Mouse (Mus musculus) embryonic facial prominence, embryonic 10.5 days (tissue): ENCODE measurements around the gene Meis2. TPM values are rescaled to one million over a fixed set of nuclear protein-coding genes. Genes with fewer than 3 reads are reported as not detected.
A peak's percentile ranks its signal among the peaks of the same experiment; 100 is the strongest.

Experiments used
- DNase-seq: peaks from one replicate; pipeline ENCODE4 v3.0.0-alpha.2; 2017; ENCODE audit warnings: low spot score
- H3K27ac ChIP-seq: fragments of 300-500 bp; sonication (generic); replicated peaks from 2 replicates; pipeline ENCODE4 v1.5.1; 2016; ENCODE audit warnings: mild to moderate bottlenecking
- H3K27me3 ChIP-seq: fragments of 300-500 bp; sonication (generic); replicated peaks from 2 replicates; pipeline ENCODE4 v1.6.1; 2016; ENCODE audit warnings: low read depth, mild to moderate bottlenecking; ENCODE audit not compliant: poor library complexity, severe bottlenecking
- H3K36me3 ChIP-seq: fragments of 300-500 bp; sonication (generic); replicated peaks from 2 replicates; pipeline ENCODE4 v1.6.1; 2016; ENCODE audit warnings: mild to moderate bottlenecking, moderate library complexity
- H3K4me1 ChIP-seq: fragments of 300-500 bp; sonication (generic); 2 replicates; pipeline ENCODE4 v1.6.1; 2016
- H3K4me3 ChIP-seq: fragments of 300-500 bp; sonication (generic); 2 replicates; pipeline ENCODE4 v1.5.1; 2016; ENCODE audit warnings: mild to moderate bottlenecking, moderate library complexity
- H3K9me3 ChIP-seq: fragments of 300-500 bp; sonication (generic); 2 replicates; pipeline ENCODE4 v1.6.1; 2016; ENCODE audit warnings: mild to moderate bottlenecking
- WGBS: fragments of 180-500 bp; shearing (Covaris S2); methylation state at CpG from one replicate; pipeline ENCODE4 v1.1.7; 2016; 5-methylcytosine and 5-hydroxymethylcytosine counted together
- polyA plus RNA-seq: library from polyadenylated mRNA; unstranded; fragments of >200 nt; fragmentation: Nextera tagmentation; extraction: Ambion mirVana; gene quantifications from 2 replicates; pipeline ENCODE4 v1.2.1, GENCODE M21; 2016

Gene Meis2
- 67.0 and 71.9 TPM in 2 replicates for polyA plus RNA-seq

GRCm38 (mm10) chr2:116065570-116066005 lies at the start of gene Meis2:
Gene Meis2, minus strand, starts transcription at chr2:116065839.
- WGBS, result 3% methylated on average over 36 of the region's 37 CpGs
- Histone ChIP-seq H3K27ac (peak within 1 kb of the TSS; percentile 95), H3K9me3 (no peaks in the 10 kb centered on the region), H3K27me3 (peaks cover 34% of the 10 kb centered on the region; the same call in 1 of the 2 replicates), H3K36me3 (peaks cover 8% of the 10 kb centered on the region; the same call in 1 of the 2 replicates), H3K4me1 (peaks cover 41% of the 10 kb centered on the region), H3K4me3 (peak within 1 kb of the TSS; percentile 89)
- peak; percentile 95 for DNase-seq

GRCm38 (mm10) chr2:116106194-116106593 lies 40.6 kb upstream of the Meis2 start:
- Histone ChIP-seq H3K4me3 (no peak overlapping the region), H3K4me1 (peaks cover 9% of the 10 kb centered on the region; the same call in 1 of the 2 replicates), H3K27me3 (no peaks in the 10 kb centered on the region), H3K36me3 (no peaks in the 10 kb centered on the region), H3K9me3 (peaks cover 3% of the 10 kb centered on the region; the same call in 1 of the 2 replicates), H3K27ac (no peak overlapping the region)
- WGBS, result 71% methylated on average over 4 of the region's 4 CpGs
- DNase-seq, result no peak

GRCm38 (mm10) chr2:116105179-116105578 lies 39.5 kb upstream of the Meis2 start:
- no peaks in the 10 kb centered on the region for H3K27me3 ChIP-seq
- H3K9me3 ChIP-seq, result peaks cover 3% of the 10 kb centered on the region; the same call in 1 of the 2 replicates
- H3K4me3 ChIP-seq, result no peak overlapping the region
- H3K27ac ChIP-seq, result no peak overlapping the region
- peaks cover 9% of the 10 kb centered on the region; the same call in 1 of the 2 replicates for H3K4me1 ChIP-seq
- WGBS, result 71% methylated on average over 3 of the region's 3 CpGs
- no peaks in the 10 kb centered on the region for H3K36me3 ChIP-seq
- no peak for DNase-seq

- no peaks in the 10 kb centered on the region for H3K9me3 ChIP-seq
- peak; percentile 57 for DNase-seq
- H3K27me3 ChIP-seq, result no peaks in the 10 kb centered on the region
- 39% methylated on average over 5 of the region's 5 CpGs for WGBS
- H3K36me3 ChIP-seq, result no peaks in the 10 kb centered on the region
- peaks cover 9% of the 10 kb centered on the region; the same call in 1 of the 2 replicates for H3K4me1 ChIP-seq
- H3K4me3 ChIP-seq, result no peak overlapping the region
- peak overlapping the region; percentile 63 for H3K27ac ChIP-seq
These were observed 37.9 kb upstream of the Meis2 start for GRCm38 (mm10) chr2:116103411-116103996.

- Histone ChIP-seq H3K4me3 (no peak overlapping the region), H3K36me3 (no peaks in the 10 kb centered on the region), H3K9me3 (no peaks in the 10 kb centered on the region), H3K4me1 (peaks cover 9% of the 10 kb centered on the region; the same call in 1 of the 2 replicates), H3K27ac (no peak overlapping the region), H3K27me3 (no peaks in the 10 kb centered on the region)
- peak; percentile 66 for DNase-seq
These were observed 35.6 kb upstream of the Meis2 start for GRCm38 (mm10) chr2:116101221-116101620.

GRCm38 (mm10) chr2:116080961-116081360 lies 15.3 kb upstream of the Meis2 start:
- Histone ChIP-seq H3K27me3 (peaks cover 21% of the 10 kb centered on the region), H3K27ac (no peak overlapping the region), H3K4me1 (peaks cover 6% of the 10 kb centered on the region), H3K4me3 (no peak overlapping the region), H3K9me3 (peaks cover 18% of the 10 kb centered on the region; the same call in 1 of the 2 replicates), H3K36me3 (no peaks in the 10 kb centered on the region)
- no peak for DNase-seq
- 79% methylated on average over 2 of the region's 2 CpGs for WGBS

- WGBS, result 76% methylated on average over 2 of the region's 2 CpGs
- H3K27me3 ChIP-seq, result peaks cover 38% of the 10 kb centered on the region
- no peak for DNase-seq
These were observed 13.2 kb upstream of the Meis2 start for GRCm38 (mm10) chr2:116078841-116079240.

GRCm38 (mm10) chr2:116077716-116078115 lies 12.1 kb upstream of the Meis2 start:
- H3K4me1 ChIP-seq, result peaks cover 33% of the 10 kb centered on the region
- no peaks in the 10 kb centered on the region for H3K36me3 ChIP-seq
- peaks cover 49% of the 10 kb centered on the region for H3K27me3 ChIP-seq
- 63% methylated on average over 3 of the region's 3 CpGs for WGBS
- DNase-seq, result no peak
- no peak overlapping the region for H3K4me3 ChIP-seq
- H3K9me3 ChIP-seq, result peaks cover 14% of the 10 kb centered on the region; the same call in 1 of the 2 replicates
- H3K27ac ChIP-seq, result no peak overlapping the region

More at GRCm38 (mm10) chr2:116078841-116079240, 13.2 kb upstream of the Meis2 start:
- Histone ChIP-seq H3K4me1 (peaks cover 26% of the 10 kb centered on the region), H3K36me3 (no peaks in the 10 kb centered on the region), H3K4me3 (no peak overlapping the region), H3K9me3 (peaks cover 18% of the 10 kb centered on the region; the same call in 1 of the 2 replicates), H3K27ac (no peak overlapping the region)

GRCm38 (mm10) chr2:116076752-116077480 lies 11.3 kb upstream of the Meis2 start:
- no peak overlapping the region for H3K27ac ChIP-seq
- H3K9me3 ChIP-seq, result peaks cover 9% of the 10 kb centered on the region; the same call in 1 of the 2 replicates
- H3K4me1 ChIP-seq, result peaks cover 41% of the 10 kb centered on the region
- peaks cover 57% of the 10 kb centered on the region for H3K27me3 ChIP-seq
- DNase-seq, result no peak
- H3K4me3 ChIP-seq, result no peak overlapping the region
- H3K36me3 ChIP-seq, result no peaks in the 10 kb centered on the region

GRCm38 (mm10) chr2:116075902-116076301 lies 10.3 kb upstream of the Meis2 start:
- peak; percentile 89 for DNase-seq
- H3K27ac ChIP-seq, result peak overlapping the region; percentile 70
- H3K9me3 ChIP-seq, result no peaks in the 10 kb centered on the region
- H3K4me1 ChIP-seq, result peaks cover 47% of the 10 kb centered on the region
- under 1% methylated on average over 23 of the region's 23 CpGs for WGBS
- no peaks in the 10 kb centered on the region for H3K36me3 ChIP-seq
- H3K27me3 ChIP-seq, result peaks cover 66% of the 10 kb centered on the region
- peak overlapping the region; percentile 55 for H3K4me3 ChIP-seq

- Histone ChIP-seq H3K27ac (peak overlapping the region; percentile 70), H3K9me3 (no peaks in the 10 kb centered on the region), H3K27me3 (peaks cover 70% of the 10 kb centered on the region), H3K36me3 (no peaks in the 10 kb centered on the region), H3K4me3 (peak overlapping the region; percentile 55), H3K4me1 (peaks cover 47% of the 10 kb centered on the region)
- under 1% methylated on average over 20 of the region's 20 CpGs for WGBS
- peak; percentile 67 for DNase-seq
These were observed 9.8 kb upstream of the Meis2 start for GRCm38 (mm10) chr2:116075477-116075876.

GRCm38 (mm10) chr2:116074726-116075440 lies 9.2 kb upstream of the Meis2 start:
- peaks cover 51% of the 10 kb centered on the region for H3K4me1 ChIP-seq
- H3K36me3 ChIP-seq, result no peaks in the 10 kb centered on the region
- H3K9me3 ChIP-seq, result no peaks in the 10 kb centered on the region
- peaks cover 74% of the 10 kb centered on the region for H3K27me3 ChIP-seq
- peak overlapping the region; percentile 70 for H3K27ac ChIP-seq
- WGBS, result 3% methylated on average over 17 of the region's 17 CpGs
- DNase-seq, result peak; percentile 48
- peak overlapping the region; percentile 55 for H3K4me3 ChIP-seq
